Mouse (Mus musculus) adrenal gland, postnatal 4 days (tissue): ENCODE results near the gene H2-DMb1. TPM values are rescaled to one million over a fixed set of nuclear protein-coding genes. Genes with fewer than 3 reads are reported as not detected.
"Not testable (repeated sequence)": the region's sequence is repeated elsewhere in the genome, so short reads cannot be mapped to it uniquely, and the experiment has no call there.

Source experiments
- DNase-seq, 2 experiments: peaks; one replicate each; pipeline ENCODE4 v3.0.0; 2021 to 2022; ENCODE audit warnings: low spot score in 2 of 2, mixed read lengths in 2 of 2
- total RNA-seq, 2 experiments: library from RNA; stranded (reverse); gene quantifications; 2 replicates each; pipeline ENCODE4 v1.2.3; 2021

H2-DMb1 gene
- total RNA-seq, 2 experiments from 2014 or later: 1.9 to 3.8 TPM

DNA sequence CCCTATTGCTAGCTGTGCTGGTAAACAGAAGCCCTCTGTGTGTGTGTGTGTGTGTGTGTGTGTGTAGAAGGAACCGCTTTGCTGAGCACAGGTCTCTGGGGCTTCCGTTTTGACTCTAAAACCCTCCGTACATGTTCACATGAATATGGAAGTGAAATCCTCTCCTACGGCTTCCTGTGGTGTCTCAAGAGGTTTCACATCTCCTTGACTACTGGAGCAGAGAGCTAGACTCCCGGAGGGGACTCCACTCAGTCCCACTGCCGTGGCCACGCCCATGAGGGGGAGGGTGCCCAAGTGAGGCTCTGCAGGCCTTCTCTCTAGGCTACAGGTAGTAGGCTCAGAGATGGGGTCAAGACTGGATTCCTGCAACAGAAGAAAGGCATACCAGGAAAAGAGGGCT, 9.8 kb upstream of the H2-DMb1 start, which contains the start of gene H2-DMb2:
Gene H2-DMb2 (plus strand): TSS at position 275 of the 400 bp plus-strand sequence.
- DNase-seq: no peak

DNA sequence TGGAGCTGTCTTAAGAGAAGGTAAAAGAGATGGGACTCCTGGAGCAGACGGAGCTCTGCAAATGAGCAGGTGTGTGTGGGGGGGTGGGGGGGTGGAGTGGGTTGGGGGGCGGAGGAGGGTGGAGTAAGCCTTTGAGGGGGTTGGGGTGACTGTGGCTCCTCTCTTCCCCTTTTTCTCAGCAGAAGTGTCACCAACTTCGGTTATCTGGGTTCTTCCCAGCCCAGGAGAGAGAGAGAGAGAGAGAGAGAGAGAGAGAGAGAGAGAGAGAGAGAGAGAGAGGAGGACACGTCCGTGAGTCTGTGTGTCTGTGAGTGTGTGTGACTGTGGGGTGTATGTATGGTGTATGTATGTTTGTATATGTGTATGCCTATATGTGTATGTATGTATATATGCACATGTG, 9.4 kb upstream of the H2-DMb1 start:
- no peak for DNase-seq

DNA sequence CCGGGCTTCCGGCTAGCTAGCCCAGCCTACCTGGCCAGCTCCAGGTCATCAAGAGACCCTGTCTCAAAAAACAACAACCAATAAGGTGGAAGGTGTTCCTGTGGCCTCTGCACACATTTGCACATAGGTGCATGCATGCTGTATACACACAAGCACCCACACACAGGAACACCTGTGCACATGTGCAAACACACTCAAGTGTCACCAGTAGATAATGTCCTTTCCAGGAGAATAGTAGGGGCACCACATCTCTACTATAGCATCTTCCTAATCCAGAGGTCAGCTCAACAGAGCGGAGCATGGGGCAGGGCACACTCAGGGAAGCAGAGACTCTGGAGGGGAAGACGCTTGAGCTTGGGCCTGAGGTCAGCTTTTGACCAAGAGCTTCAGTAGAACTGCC, 8.7 kb upstream of the H2-DMb1 start:
- not testable (repeated sequence) for DNase-seq

DNA sequence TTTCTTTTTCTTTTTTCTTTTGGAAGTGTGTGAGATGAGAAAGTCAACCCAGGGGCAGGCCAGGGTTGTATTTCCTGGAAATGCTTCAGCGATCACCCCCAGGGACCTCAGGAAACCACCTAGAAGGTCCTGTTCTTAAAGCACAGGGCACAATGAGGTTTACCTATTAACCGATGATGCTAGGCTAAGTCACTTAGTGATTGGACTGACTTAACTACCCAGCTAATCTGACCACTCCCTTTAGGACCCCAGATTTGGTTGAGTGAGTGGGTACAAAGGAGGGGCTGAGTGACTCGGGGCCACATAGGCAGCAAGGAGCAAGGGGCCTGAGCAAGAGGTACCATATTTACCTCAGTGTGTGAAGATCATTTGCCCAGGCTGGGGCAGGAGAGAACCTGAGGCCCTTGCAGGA, 7.9 kb upstream of the H2-DMb1 start:
- no peak for DNase-seq

DNA sequence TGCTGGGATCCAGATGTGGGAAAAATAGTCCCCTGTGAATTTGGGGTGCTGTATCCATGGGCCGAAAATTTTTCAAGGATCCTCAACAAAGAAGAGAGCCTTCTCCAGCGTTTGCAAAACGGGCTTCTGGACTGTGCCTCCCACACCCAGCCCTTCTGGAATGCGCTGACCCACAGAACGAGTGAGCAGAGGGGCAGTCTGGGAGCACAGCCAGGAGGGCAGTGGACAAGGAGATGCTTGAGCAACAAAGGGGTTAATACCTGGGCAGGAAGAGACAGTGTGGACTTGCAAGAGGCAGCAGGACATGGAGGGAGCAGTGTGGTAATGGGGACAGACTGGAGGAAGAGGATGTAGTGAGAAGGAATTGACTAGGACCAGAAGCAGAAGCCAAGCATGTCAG, 2.7 kb downstream of the H2-DMb1 start:
- no peak for DNase-seq

DNA sequence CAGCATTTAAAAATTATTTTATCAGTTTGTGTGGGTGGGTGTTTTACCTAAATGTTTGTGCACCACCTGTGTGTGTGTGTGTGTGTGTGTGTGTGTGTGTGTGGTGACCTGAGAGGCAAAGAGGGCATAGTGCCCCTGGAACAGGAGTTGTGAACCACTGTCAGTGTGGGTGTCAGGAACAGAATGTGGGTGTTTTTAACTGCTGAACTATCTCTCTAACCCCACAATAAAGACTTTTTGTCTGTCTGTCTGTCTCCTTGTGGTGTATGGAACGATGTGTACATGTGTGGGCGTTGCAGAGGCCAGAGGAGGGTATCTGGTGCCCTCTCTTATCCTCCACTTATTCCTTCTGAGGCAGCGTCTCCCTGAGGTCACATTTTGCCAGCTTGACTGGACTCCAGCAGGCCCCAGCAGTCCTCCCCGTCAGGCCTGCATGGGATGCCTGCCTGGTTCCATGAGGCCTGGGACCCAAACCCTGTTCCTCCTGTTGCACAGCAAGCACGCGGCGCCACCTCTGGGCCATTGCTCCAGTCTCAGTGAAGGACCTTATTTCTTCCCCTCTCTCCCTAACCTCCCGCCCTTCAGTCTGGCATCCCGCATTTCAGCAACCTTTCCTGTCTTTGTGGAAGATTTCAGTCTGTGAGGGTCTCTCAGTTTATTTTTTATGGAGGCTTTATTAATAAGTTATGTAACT, 11.5 kb downstream of the H2-DMb1 start:
- DNase-seq: no peak

DNA sequence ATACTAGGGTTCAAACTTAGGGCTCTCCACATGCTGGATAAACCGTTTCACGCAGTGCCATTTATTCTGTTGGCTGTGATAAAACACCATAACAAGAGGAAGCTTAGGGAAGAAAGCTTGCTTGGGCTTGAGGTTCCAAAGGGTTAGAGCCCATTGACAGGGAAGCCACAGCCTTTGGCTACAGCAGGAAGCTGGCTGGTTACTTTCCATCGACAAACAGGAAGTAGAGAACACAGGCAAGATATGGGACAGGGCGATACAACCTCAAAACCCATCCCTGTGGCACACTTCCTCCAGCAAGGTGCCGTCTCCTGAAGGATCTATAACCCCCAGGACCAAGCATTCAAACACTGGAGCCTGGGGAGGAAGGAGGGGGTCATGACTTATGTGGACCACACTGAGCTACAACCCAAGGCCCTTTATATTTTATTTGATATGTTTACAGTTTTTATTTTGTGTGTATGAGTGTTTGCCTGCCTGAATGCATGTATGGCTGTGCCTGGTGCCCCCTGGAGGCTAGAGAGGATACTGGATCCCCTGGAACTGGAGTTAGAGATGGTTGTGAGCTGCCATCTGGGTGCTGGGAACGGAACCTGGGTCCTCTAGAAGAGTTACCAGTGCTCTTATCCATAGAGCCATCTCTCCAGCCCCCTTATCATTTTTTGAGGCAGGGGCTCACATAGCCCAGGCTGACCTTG, 12.3 kb downstream of the H2-DMb1 start:
- DNase-seq: no peak

DNA sequence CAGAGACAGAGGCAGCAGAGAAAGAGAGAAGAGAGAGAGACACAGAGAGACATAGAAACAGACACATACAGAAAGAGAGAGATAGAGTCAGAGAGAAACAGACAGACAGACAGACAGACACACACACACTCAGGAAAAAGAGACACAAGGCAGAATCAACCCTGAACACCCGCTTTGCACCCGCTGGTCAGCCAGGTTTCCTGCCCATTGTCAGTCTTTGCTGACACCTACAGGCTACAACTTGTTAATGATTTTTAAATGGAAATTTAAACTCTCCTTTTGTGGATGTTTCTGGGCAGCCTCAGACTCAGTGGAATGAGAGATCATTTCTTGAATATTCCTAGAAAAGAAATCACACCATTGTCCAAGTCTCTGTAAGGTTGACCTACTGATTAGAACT, 16.4 kb downstream of the H2-DMb1 start:
- DNase-seq: no peak

DNA sequence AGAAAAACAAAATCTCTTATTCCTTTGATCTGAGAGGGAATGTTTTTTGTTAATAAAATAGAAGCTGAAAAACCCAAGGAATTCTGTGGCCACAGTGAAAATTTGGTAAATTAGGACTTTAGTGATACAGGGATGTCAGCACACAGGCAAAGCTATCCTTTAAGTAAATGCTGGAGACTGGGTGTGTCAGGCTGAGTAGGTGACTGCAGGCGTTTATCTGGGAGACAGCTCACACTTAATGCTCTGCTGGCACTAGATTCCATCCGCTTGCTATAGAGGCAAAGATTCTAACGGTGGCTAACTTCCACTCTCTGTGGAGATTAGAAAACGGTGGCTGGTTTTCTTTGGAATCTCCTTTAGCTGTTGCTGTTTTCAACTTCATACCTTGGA, 17.6 kb downstream of the H2-DMb1 start:
- no peak for DNase-seq

DNA sequence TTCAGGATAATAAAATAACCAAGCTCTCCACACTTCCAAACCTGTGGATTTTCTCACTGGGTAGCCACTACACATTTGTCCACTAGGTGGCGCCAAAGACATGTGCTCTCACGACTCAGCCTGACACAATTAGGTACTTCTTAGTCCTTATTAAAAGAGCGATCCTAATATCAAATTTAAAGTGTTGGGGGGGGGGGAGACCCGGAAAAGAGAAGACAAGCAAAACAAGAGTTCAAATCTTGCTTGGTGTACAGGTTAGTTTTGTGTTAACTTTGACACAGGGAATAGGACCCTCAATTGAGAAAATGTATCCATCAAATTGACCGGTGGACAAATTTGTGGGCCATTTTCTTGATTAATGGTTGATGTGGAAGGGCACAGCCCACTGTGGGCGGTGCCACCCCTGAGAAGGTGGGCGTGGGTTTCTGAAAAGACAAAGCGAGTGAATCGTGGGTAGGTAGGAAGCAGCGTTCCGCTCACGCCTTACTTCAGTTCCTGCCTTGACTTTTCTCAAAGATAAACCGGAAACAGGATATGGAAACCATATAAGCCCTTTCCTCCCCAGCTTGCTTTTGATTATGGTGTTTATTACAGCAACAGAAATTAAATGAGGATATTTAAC, 18.1 kb downstream of the H2-DMb1 start:
- DNase-seq: peak; percentile 51 to 66

DNA sequence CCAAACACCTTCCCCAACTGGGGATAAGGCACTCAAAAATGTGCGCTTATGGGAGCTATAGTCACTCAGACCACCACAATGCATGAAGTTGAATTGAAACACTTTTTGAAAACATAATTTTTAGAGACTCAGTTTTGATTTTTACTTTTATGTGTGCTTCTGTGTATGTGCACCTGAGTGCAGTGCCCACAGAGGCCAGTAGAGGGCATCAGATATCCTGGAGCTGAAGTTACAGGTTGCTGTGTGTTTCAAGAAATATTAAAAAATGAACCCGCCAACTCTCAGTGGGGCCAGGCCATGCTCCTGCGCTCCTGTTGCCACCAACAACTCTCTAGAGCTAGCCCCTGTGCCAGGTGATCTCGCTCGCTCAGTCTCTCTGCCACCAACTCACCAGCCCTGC, 19.7 kb downstream of the H2-DMb1 start:
- DNase-seq: no peak

DNA sequence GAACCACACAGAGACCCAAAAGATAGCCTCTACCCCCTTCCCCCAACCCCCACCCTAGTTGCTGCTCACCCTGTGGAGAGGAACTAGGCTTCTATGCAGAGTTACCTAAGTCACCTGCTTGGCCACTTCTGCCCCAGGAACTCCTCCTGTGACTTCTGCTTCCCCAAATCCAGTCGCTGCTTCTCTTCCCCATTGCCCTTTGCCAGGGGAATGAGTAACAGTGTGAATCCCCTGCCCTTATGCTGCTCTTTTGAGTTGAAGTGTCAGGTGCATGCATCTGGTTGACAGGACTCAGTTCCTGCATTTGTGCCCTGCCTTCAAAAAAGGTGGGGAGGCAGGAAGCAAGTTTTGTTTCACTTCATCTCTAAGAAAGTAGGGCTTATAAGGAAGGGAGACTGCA, 21.2 kb downstream of the H2-DMb1 start:
- no peak for DNase-seq

DNA sequence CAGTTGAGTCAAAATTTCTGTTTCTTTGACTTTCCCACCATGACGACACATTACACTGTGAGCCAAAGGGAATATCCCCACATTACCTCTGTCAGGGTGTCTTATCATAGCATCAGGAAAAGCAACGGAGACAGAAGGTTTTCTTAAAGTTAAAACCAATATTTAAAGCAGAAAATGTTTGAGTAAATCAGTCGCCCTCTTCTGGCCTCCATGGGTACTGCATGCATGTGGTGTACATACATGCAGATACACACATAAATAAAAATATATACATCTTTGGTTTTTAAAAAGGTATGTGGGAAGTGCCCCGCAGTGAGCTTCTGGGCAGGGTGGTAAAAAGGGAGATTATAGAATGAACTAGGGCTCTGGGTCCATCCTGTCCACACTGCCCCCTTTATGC, 24.3 kb downstream of the H2-DMb1 start:
- DNase-seq: no peak

DNA sequence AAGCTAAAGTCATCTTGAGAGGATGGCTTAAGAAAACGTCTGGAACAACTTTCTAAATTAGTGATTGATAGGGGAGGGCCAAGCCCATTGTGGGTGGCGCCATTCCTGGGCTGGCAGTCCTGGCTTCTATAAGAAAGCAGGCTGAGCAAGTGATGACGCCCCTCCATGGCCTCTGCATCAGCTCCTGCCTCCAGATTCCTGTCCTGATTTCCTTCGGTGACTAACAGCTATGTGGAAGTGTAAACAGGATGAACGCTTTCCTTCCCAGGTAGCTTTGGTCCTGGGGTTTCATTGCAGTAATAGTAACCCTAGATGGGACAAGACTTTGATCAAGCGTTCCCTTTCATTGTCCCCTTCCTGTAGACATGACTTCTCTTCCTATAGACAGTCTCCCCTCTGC, 26.1 kb downstream of the H2-DMb1 start:
- no peak for DNase-seq

DNA sequence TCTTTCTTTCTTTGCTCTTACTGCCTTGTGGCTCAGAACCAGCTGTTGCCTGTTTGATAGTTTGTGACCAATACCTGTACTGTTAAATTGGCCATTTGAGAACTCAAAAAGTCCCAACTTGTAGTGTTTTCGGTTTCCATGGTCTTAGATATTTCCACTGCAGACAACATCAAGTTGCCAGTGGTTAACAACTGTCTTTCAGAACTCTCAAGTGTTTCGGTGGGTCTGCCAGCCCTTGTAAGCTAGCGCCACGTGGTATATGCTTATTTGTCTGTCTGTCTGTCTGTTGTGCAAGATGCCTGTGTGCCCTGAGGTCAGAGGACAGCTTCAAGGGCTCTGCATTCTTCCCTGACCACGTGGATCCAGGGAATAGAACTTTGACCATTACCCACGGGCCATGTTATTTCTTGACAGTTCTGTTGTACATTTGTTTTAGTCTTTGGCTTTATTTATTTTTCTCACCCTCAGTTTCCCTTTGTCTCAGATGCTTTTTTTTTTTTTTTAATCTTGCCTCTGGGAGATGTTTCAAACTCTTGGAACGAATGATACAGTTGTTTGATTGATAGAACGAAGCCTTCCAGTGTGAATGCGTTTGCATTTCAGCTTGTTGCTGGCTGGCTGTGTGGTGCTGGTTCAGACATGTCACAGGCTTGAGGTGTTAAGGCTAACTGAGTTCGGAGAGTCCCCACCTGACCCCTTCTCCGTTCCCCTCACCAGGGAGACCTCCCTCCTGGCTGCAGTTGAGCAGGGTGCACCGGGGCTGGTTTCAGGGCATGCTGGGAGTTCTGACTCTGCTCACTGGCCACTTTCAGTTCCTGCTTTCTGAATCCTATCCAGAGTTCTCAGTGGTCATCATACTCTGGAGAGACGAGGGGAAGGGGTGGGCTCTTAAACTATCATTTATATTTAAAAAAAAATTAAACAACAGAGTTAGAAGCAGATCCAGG, 27.3 kb downstream of the H2-DMb1 start:
- no peak for DNase-seq

DNA sequence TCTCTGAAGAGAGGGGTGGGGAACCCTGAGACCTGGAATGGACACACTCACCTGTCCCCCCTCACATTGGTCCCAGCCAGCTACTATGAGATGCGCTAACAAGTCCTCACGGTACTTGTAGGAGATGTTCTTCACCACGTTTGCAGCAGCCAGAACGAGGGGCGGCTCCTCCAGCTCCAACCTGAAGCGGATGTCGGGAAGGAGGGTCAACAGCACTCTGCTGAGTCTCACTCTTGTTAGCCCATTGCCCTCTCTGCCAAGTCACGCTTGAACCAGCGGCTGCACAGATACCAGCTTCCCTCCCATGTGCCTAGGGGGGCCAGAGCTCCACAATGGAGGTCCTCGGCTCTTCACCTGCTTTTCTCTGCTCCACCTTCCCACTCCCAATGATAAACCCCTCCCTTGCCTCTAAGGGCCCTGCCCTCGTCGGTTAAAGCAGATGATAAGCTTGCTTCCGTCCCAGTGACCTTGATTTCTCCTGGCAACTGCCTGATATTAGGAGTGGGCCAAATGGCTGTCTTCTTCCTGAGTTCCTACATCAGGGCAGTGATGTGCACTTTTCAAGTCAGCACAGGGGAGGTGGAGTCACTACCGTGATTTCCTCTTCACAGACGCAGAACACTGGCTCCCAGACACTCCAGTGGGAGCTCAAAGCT, 30.8 kb downstream of the H2-DMb1 start:
- DNase-seq: no peak

DNA sequence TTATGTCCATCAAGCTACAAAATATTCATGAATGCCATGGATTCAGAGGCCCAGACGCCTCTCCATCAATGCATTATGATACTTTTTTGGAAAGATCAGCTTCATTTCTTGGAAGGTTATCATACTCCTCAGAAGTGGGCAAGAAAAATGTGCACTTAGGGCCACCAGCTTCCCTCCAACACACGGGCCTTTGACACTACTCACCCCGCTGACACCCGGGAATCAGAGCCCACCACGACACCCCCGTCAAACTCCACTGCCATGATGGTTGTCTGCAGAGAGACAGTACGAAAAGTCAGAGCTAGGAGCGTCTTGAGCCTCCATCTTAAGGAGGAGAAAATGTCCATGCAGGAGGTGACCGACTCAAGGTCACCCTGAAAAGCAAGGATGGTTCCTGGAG, 32.7 kb downstream of the H2-DMb1 start:
- DNase-seq: no peak

DNA sequence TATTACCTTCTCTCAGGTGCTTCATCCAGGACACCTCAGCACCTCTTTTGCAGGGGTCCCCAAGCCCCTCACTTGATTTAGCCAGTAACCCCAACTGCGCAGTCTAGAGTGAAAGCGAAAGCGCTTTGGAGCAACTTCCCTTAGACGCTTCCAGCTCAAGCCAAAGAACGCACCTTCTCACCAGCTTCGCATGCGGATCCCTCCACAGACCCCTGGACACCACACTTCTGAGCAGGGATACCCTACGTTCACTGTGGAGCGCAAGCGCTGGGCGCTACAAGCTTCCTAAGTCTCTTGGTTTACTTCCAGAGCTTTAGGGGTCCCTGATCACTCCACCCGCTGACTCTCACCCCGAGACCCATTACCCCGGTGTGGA, 34.0 kb downstream of the H2-DMb1 start:
- no peak for DNase-seq

DNA sequence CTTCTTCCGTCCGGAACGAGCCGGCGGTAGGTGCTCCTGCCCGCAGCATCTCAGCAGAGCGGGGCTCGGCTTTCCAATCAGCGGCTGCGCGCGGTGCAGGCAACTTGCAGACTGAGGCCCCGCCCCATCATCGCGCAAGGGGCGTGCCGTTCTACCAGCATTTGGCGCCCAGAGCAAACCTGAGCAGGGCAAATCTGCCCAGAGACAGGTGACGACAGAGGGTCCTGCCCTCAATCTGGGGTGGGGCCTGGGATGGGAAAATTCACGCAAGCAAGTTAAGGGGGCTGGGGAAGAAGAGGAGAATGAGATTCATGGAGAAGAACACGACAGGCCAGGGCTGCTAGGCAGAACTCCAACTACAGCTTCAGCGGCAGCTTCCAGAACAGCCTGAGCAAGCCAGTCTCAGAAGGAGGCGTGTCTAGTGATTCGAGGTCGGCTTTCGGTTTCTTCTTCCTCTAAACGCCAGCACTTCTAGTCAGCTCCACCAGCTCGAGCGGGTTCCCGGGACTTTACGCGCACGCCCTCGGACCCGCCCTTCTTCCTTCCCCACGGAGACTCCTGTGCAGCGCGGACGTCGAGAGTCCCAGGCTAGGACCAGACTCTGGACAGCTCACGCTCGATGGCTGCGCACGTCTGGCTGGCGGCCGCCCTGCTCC, 34.5 kb downstream of the H2-DMb1 start, which contains the start of the genes Tap1 and Psmb9:
Gene Tap1 (plus strand): TSS at position 293 of the 656 bp plus-strand sequence.
Gene Psmb9 (minus strand): TSS at position 504 of the 656 bp plus-strand sequence.
- DNase-seq: peak; percentile 98

DNA sequence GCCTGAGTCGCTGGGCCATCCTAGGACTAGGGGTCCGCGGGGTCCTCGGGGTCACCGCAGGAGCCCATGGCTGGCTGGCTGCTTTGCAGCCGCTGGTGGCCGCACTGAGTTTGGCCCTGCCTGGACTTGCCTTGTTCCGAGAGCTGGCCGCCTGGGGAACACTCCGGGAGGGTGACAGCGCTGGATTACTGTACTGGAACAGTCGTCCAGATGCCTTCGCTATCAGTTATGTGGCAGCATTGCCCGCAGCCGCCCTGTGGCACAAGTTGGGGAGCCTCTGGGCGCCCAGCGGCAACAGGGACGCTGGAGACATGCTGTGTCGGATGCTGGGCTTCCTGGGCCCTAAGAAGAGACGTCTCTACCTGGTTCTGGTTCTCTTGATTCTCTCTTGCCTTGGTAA, 35.1 kb downstream of the H2-DMb1 start:
- DNase-seq: no peak
